Mouse (Mus musculus): ENCODE results near the gene Tdp1. TPM values are rescaled to one million over a fixed set of nuclear protein-coding genes. Genes with fewer than 3 reads are reported as not detected.
"Not testable (repeated sequence)": the region's sequence is repeated elsewhere in the genome, so short reads cannot be mapped to it uniquely, and the experiment has no call there.

Tdp1 gene
- total RNA-seq, 2 experiments from 2014 or later, result 7.1 to 20.2 TPM

DNA sequence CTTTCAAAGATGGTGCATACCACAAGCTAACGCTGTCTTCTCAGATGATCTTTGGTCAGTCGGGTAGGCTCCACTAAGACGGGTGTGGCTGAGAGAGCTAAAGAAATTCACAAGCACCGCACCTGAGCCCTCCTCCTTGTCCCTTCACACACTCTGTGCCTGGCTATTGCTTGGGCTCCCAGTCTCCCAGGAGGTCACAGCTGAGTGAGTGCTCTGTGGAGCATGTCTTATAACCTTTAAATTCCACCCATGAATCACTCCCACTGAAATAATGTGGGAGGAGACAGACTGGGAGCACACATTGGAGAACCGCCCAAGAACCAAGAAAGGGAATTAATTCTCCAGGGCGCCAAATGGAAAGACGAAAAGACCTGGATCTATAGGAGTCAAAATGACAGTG lies 56.4 kb downstream of the Tdp1 start:
- ATAC-seq (replicated peaks; ENCODE audit: low FRiP score, poor library complexity, severe bottlenecking), result no peak

GRCm38 (mm10) chr12:99942441-99942840 lies 58.1 kb downstream of the Tdp1 start:
- ATAC-seq (replicated peaks; ENCODE audit: low FRiP score, poor library complexity, severe bottlenecking), result no peak

GRCm38 (mm10) chr12:99952928-99953327 lies 68.6 kb downstream of the Tdp1 start:
- no peak for ATAC-seq (replicated peaks; ENCODE audit: low FRiP score, poor library complexity, severe bottlenecking)

GRCm38 (mm10) chr12:99956411-99956810 lies 72.1 kb downstream of the Tdp1 start:
- no peak for ATAC-seq (replicated peaks; ENCODE audit: low FRiP score, poor library complexity, severe bottlenecking)

DNA sequence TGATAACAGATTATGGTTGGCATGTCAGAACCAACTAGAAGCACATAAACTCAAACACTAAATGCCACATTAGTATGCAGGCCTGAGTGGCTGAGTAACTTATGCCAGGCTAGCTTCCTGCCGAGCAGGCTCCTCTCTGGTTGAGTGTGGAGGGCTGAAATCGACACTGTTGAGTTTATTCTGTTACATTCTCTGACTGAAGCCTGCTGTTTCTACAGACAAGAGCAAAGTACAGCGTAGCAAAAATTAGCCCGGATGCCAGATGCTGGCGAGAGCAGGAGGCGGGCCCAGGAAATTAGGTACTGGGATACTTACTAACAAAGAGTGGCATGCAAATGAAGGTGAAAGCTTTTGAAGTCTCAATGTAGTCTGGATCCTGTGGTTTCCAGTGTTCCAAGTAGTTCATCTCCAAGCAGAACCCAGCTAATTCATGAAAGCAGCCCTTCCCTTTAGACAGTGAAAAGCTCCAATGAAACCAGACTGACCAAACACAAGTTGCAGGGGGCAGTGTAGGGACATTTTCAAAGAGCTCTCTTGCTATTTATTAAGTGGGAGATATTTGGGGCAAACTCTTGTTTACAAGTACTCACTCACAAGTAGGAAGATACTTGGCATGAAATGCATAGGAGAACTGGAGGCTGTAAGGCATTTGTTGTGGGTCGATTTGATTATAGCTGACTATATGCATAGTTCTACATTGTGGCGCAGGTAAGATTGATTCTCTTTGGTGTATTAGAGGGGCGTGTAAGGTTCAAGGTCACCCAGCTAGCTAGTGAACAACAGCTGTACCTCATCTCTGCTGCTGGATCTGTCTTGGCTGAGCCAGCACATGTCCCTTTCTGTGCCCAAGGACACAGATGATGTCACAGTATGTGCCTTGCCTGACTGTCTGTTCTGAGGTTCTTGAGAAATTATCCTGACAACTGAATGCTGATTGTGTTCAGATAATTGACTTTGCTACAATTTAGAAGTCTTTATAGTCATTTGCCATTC lies 74.0 kb downstream of the Tdp1 start:
- ATAC-seq (replicated peaks; ENCODE audit: low FRiP score, poor library complexity, severe bottlenecking), result no peak

GRCm38 (mm10) chr12:99959291-99959690 lies 75.0 kb downstream of the Tdp1 start:
- no peak for ATAC-seq (replicated peaks; ENCODE audit: low FRiP score, poor library complexity, severe bottlenecking)

DNA sequence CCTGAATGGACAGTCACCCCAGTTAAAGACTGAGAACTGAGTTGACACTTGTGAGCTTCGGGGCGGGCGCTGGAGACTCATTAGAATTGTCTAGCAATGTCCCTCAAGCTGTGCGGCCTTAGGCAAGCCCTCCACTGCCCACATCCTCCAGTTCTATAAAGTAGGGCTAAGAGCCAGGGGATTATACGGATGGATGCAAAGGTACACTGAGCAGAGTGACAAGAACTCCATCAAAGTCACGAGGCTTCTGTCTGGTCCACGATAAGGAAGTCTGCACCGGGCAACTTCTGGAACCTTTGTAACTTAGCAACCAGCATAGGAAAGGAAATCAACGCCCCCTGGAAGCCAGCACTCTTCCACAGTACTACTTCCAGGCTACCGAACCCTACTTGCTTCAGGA lies 75.6 kb downstream of the Tdp1 start:
- ATAC-seq (replicated peaks; ENCODE audit: low FRiP score, poor library complexity, severe bottlenecking), result peak; percentile 72

- peak; percentile 54 for ATAC-seq (replicated peaks; ENCODE audit: low FRiP score, poor library complexity, severe bottlenecking)
Measured at GRCm38 (mm10) chr12:99960675-99961074, 76.4 kb downstream of the Tdp1 start.

DNA sequence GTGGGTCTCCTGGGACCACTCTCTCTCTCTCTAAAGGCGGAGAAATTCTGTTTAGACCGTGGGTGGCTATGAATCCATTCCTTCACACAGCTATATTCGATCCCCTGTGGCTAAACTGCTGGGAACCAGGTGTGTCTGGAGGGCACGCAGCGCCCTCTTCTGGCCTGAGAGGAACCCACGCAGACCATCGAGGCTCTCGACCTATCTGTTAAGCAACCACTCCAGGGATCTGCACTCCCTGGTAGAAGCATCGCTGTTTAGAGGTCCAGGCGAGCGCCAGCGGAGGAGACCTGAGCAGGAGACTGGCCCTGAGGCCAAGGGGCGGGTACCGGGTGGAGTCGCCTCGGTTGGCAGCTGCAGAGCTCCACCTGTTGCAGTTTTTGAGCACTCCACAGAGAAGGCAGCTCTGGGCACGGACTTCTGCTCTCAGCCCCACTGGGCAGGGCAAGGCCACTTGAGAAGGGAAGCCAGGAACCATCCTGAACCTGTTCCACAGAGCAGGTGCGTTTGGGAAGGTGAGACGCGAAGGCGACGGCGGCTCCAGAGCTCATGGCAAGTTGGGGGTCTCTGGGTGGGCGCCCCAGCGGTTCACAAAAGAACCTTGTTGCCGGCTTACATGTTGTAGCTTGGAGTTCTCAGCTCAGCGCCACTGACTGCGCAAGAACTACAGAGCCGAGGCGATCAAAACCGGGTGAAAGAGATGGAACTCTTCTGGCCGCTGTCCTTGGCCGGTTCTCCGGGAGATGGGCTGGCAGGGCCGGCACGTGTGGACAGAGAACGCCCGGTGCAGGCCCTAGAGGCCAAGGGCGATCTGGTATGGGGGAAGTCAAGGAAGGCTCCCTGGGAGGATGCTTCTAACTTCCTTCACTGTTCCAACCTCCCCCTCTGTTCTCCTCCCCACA lies 80.2 kb downstream of the Tdp1 start, which contains the start of gene Kcnk13:
Kcnk13 (plus strand) TSS at position 199 of the 902 bp plus-strand sequence.
- peak; percentile 60 for ATAC-seq (replicated peaks; ENCODE audit: low FRiP score, poor library complexity, severe bottlenecking)

DNA sequence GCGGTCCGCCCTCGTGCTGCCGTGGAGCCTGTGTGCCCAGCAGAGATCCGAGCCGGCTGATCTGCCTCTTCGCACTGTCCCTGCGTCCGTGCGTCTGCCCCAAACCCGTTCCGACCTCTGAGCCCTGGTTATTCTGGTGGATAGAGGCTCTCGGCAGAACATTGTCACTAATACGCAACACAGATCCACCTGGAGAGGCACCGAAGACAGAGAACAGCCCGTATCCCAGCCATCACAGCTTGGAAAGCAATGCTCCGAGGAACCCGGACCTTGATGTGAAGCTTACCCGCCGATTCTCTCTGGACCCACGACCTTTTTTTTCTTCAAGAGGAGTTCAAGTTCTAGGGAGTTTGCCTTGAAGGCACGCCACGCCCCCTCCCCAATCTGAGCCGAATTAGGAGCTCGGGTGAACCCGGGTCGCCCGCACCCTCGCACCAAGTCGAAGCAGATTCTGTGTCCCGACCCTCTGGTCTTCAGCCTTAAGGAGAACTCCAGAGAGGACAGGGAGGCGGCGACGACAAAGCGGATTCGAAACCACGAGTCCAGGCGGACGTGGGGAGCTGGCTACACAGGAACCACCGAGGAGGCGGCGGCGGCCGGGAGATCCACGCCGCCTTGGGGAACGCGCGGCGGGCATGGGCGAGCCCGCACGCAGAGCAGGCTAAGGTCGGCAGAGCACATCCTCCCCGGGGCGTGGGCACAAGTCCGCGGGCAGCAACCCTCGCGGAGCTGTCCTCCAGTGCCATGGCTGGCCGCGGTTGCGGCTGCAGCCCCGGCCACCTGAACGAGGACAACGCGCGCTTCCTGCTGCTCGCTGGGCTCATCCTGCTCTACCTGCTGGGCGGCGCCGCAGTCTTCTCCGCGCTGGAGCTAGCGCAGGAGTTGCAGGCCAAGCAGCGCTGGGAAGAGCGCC lies 81.1 kb downstream of the Tdp1 start:
- no peak for ATAC-seq (replicated peaks; ENCODE audit: low FRiP score, poor library complexity, severe bottlenecking)

- no peak for ATAC-seq (replicated peaks; ENCODE audit: low FRiP score, poor library complexity, severe bottlenecking)
Measured at GRCm38 (mm10) chr12:99966116-99966770, 81.9 kb downstream of the Tdp1 start.

GRCm38 (mm10) chr12:99966881-99967363 lies 82.6 kb downstream of the Tdp1 start:
- ATAC-seq (replicated peaks; ENCODE audit: low FRiP score, poor library complexity, severe bottlenecking), result no peak

GRCm38 (mm10) chr12:99969906-99970305 lies 85.6 kb downstream of the Tdp1 start:
- no peak for ATAC-seq (replicated peaks; ENCODE audit: low FRiP score, poor library complexity, severe bottlenecking)

GRCm38 (mm10) chr12:99971205-99971894 lies 87.0 kb downstream of the Tdp1 start:
- ATAC-seq (replicated peaks; ENCODE audit: low FRiP score, poor library complexity, severe bottlenecking), result not testable (repeated sequence)

GRCm38 (mm10) chr12:99972825-99973224 lies 88.5 kb downstream of the Tdp1 start:
- no peak for ATAC-seq (replicated peaks; ENCODE audit: low FRiP score, poor library complexity, severe bottlenecking)

GRCm38 (mm10) chr12:99973659-99974058 lies 89.3 kb downstream of the Tdp1 start:
- peak; percentile 64; the same call in 1 of the 2 replicates for ATAC-seq (replicated peaks; ENCODE audit: low FRiP score, poor library complexity, severe bottlenecking)

DNA sequence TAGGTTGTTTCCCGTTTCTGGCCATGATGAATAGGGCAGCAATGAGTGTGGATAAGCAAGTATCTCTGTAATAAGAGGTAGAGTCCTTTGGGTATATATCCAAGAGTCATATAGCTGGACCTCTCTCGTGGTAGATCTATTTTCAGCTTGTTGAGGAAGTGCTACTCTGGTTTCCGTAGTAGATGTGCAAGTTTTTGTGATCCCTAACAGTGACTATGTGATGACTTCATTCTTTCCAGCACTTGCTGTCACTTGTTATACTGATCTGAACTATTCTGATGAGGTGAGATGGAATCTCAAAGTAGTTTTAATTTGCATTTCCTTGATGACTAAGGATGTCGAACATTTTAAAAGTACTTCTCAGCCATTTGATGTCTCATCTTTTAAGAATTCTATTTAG lies 95.2 kb downstream of the Tdp1 start:
- no peak for ATAC-seq (replicated peaks; ENCODE audit: low FRiP score, poor library complexity, severe bottlenecking)

- ATAC-seq (replicated peaks; ENCODE audit: low FRiP score, poor library complexity, severe bottlenecking), result no peak
Measured at GRCm38 (mm10) chr12:99986797-99987196, 102.5 kb downstream of the Tdp1 start.
